Mouse (Mus musculus): ENCODE measurements around the gene Nhlh2. TPM values are rescaled to one million over a fixed set of nuclear protein-coding genes. Genes with fewer than 3 reads are reported as not detected.

Nhlh2 gene
- polyA plus RNA-seq (2017; shearing (Covaris generic)) = not detected

GRCm38 (mm10) chr3:102009926-102010381 lies at the start of gene Nhlh2:
Nhlh2 (plus strand) TSS chr3:102010076.

Other genes starting within 250 kb of the Nhlh2 start
- gene Mab21l3, start 161.1 kb upstream of the Nhlh2 start, polyA plus RNA-seq (2017; shearing (Covaris generic)) = not detected
- gene Slc22a15, start 85.6 kb upstream of the Nhlh2 start, polyA plus RNA-seq (2017; shearing (Covaris generic)) = 5.3 TPM
- gene Casq2, start 76.3 kb downstream of the Nhlh2 start, polyA plus RNA-seq (2017; shearing (Covaris generic)) = not detected
- gene Vangl1, start 194.6 kb downstream of the Nhlh2 start, polyA plus RNA-seq (2017; shearing (Covaris generic)) = not detected

Measured in CD4-positive, CD25-positive, alpha-beta regulatory T cell, adult 9 weeks (primary cell).